Mouse (Mus musculus) 3134 (cell line): ENCODE data around the gene Bmp10.
A peak's percentile ranks its signal among the peaks of the same experiment; 100 is the strongest.

Source experiments
- DNase-seq: peaks from one replicate; pipeline ENCODE4 v3.0.0-alpha.2; 2011; ENCODE audit warnings: low spot score; ENCODE audit not compliant: insufficient read length; ENCODE audit errors: extremely low read depth

The Bmp10 gene

GRCm38 (mm10) chr6:87428487-87429044 lies at the start of gene Bmp10:
Bmp10 (plus strand) TSS chr6:87428994.
- DNase-seq: no peak

- DNase-seq: no peak
These were observed 44.7 kb upstream of the Bmp10 start for GRCm38 (mm10) chr6:87383926-87384691.

DNA sequence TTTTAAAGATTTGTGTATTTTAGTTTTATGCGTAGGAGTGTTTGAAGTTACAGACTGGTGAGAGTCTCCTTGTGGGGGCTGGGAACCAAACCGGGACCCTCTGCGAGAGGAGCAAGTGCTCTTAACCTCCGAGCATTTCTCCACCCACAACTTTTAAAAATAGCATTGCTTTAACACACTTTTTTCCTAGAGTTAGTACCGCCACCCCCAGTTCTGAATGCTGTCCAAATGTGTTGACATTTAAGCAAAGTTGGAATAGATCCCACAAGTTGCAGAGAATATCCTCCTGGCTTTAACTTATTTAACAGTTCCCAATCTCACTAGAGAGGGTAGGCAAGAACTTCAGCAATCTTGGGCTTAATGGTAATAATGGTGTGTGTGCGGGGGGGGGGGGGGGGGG lies 44.0 kb upstream of the Bmp10 start:
- DNase-seq: no peak

DNA sequence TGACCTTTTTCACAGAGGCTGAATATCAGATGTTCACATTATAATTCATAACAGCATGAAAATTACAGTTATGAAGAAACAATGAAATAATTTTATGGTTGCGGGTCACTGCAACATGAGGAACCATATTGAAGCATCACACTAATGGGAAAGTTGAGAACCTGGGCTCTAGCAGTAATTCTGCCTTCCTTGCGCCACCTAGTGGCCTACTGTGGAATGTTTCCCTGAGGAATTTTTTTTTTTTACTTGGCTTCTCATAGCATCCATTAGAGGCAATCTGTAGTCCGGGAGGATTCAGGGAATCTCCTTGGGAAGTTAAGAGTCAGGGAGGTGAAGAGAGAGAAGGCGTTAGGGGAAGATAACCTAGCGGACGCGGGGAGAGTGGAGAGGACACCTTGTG lies 42.6 kb upstream of the Bmp10 start:
- no peak for DNase-seq

- DNase-seq: peak; percentile 34
These were observed 42.1 kb upstream of the Bmp10 start for GRCm38 (mm10) chr6:87386681-87387080.

DNA sequence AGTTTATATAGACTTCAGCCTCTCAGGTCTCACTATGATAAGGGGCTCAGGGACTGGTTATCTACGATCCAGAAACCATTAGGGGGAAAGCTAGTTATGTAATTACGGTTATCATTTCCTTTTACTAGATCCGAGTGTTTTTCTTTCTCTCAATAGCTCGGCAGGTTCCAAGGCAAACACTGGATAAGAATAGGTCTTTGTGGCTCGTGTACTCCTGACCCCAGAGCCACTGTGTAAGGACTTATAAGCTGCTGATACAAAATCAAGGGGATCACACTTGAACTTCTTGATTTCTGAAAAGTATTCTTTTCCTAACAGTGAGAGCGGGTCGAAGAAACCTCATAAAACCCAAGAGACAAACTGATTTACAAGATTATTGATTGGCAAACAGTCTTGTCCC lies 39.9 kb upstream of the Bmp10 start, which contains the start of gene Gkn3:
Gene Gkn3 (minus strand): TSS at position 59 of the 400 bp plus-strand sequence.
- DNase-seq: no peak

- no peak for DNase-seq
These were observed 39.3 kb upstream of the Bmp10 start for GRCm38 (mm10) chr6:87389455-87389989.

- no peak for DNase-seq
These were observed 35.2 kb upstream of the Bmp10 start for GRCm38 (mm10) chr6:87393466-87394205.

- no peak for DNase-seq
These were observed 34.0 kb upstream of the Bmp10 start for GRCm38 (mm10) chr6:87394783-87395182.

- peak; percentile 22 for DNase-seq
These were observed 29.7 kb upstream of the Bmp10 start for GRCm38 (mm10) chr6:87399137-87399536.

- DNase-seq: no peak
These were observed 28.8 kb upstream of the Bmp10 start for GRCm38 (mm10) chr6:87399886-87400566.

DNA sequence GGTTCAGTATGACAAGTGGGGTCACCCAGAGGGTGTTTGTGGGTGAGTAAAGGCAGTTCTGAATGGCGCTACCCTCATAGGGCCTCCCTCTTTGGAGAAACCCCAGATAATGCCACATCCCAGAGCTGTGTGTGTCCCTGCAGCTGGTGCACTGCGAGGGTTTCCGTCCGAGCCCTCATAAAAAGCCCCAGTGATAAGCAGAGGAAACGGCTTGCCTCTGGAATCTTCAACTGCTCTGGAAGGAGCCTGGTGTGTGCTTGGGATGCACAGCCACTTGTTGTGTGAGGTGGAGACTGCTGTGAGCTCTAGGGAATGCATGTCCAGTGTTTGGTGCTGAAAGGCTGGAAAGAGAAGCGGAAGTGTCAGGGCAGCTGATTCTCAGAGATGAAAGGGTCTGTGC lies 27.3 kb upstream of the Bmp10 start:
- no peak for DNase-seq

DNA sequence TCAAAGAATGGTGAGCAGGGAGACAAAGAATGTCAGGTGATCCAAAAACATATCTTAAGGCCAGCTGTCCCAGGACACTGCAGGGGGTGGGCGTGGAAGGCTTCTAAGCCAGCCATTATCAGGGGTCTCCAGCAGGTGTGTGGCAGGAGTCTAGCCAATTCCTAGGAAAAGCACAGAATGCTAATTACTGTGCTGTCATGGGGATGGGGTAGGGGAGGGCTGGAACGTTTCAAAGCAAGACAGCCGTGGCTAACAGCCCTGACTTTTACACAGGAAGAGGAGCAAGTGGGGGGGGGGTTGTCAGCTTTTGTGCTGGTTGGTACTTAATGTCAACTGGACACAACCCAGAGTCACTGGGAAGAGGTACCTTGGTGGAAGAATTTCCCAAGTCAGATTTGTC lies 16.8 kb upstream of the Bmp10 start:
- no peak for DNase-seq

GRCm38 (mm10) chr6:87422304-87422703 lies 6.5 kb upstream of the Bmp10 start:
- no peak for DNase-seq

- DNase-seq: no peak
These were observed 4.6 kb upstream of the Bmp10 start for GRCm38 (mm10) chr6:87424037-87424816.

DNA sequence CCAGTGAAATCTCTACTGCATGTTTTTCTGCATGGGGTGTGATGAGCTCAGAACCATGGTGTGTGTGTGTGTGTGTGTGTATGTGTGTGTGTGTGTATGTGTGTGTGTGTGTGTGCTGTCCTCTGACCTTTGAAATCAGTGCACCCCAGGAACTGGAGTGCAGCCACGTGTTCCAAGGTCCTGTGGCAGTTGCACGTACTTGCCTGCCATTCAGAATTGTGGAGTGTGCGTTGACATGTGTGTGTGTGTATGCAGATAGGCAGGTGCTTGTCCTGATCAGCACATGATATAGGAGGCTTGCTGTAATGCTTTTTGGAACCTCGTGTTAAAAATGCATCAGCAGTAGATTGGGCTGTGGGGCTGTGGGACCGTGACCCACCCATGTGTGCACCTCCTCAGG lies 1.8 kb upstream of the Bmp10 start:
- no peak for DNase-seq

DNA sequence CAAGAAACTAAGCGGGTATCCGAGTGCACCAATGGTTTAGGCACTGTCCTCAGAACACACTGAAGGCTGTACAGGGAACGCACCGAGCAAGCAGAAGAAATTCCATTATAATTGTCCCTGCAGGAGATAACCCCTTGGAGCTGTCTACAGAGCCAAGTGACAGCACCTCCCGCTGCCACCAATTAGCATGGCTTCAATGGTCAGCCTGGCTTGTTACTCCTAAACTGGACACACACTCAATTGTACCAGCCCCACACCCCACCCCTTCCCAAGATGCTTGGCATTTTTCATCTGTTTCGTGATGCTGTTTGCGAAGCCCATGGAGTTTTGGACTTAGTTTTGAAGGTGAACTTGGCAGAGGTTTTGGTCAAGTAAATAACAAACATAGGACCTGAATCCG lies 1.2 kb upstream of the Bmp10 start:
- DNase-seq: no peak

DNA sequence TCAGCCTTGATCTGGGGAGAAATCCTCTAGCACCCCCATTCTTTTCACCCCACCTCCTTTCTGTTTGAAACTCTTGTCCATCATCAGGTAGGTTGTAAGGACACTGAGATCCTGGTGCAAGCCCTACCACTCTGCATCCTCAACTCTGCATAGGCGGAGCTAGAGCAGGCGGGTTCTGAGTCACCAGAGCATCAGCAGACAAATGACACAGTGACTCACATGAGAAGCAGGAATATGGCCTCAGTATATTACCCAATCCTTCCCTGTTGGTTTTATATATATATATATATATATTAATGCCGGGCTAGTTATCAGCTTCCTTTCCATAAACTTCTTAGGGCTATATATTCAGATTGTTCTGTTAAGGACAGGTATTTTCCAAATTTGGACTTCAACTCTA lies 7.0 kb downstream of the Bmp10 start:
- no peak for DNase-seq

- DNase-seq: no peak
These were observed 8.0 kb downstream of the Bmp10 start for GRCm38 (mm10) chr6:87436745-87437144.

DNA sequence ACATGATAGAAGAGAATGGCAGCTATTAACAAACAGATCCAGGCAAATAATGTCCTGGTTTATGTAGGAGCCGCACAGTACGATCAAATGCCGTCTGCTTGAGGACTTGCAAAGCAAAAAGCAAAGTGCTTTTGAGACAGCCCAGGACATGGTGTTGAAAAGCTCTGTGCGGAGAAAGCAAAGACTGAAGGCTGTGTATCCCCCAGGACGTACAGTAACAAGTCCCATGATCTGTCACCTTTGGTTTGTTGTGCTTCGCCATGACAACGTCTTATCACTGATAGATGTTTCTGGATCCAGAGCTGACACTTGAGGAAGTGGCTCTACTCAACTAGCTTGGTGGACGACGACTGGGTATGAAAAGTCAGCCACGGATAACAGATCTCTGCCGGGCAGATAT lies 14.5 kb downstream of the Bmp10 start:
- DNase-seq: no peak
